Mouse (Mus musculus) thymus, adult 2 months (tissue): Measurements from ENCODE around the gene Gnat1. TPM values are rescaled to one million over a fixed set of nuclear protein-coding genes. Genes with fewer than 3 reads are reported as not detected.

Experiments used
- DNase-seq: peaks from one replicate; pipeline ENCODE4 v3.0.0; 2021
- H3K27ac ChIP-seq: fragments of 200-500 bp; 2 replicates; pipeline ENCODE4 v1.5.1; 2012; ENCODE audit warnings: low read length, control low read depth; ENCODE audit not compliant: control insufficient read depth, insufficient read depth
- H3K27me3 ChIP-seq: fragments of 200-500 bp; 2 replicates; pipeline ENCODE4 v1.6.1; 2012; ENCODE audit warnings: mild to moderate bottlenecking, low read length, moderate library complexity, mixed read lengths; ENCODE audit not compliant: control insufficient read depth, insufficient read depth
- H3K36me3 ChIP-seq: fragments of 200-500 bp; 2 replicates; pipeline ENCODE4 v1.6.1; 2012; ENCODE audit warnings: mild to moderate bottlenecking, low read length, moderate library complexity; ENCODE audit not compliant: control insufficient read depth, insufficient read depth
- H3K4me1 ChIP-seq: fragments of 200-500 bp; replicated peaks from 2 replicates; pipeline ENCODE4 v1.6.1; 2012; ENCODE audit warnings: low read length; ENCODE audit not compliant: control insufficient read depth, insufficient read depth
- H3K4me3 ChIP-seq: fragments of 200-500 bp; 2 replicates; pipeline ENCODE4 v1.5.1; 2012; ENCODE audit warnings: mild to moderate bottlenecking, low read length, control low read depth, moderate library complexity; ENCODE audit not compliant: control insufficient read depth, insufficient read depth
- CTCF ChIP-seq: fragments of 200-500 bp; IDR thresholded peaks from 2 replicates; pipeline ENCODE4 v1.5.1; 2012; ENCODE audit warnings: mild to moderate bottlenecking, control low read depth, low read length, moderate library complexity, borderline replicate concordance; ENCODE audit not compliant: control insufficient read depth, poor library complexity, insufficient read depth; ENCODE audit errors: extremely low read depth
- POLR2A ChIP-seq: fragments of 200-500 bp; IDR thresholded peaks from 2 replicates; pipeline ENCODE4 v1.6.1; 2012; ENCODE audit warnings: mild to moderate bottlenecking, low read length, control low read depth, moderate library complexity; ENCODE audit not compliant: control insufficient read depth, poor library complexity, insufficient read depth; ENCODE audit errors: extremely low read depth
- WGBS: fragments of 180-500 bp; shearing (Covaris S2); methylation state at CpG from one replicate; pipeline ENCODE4 v1.1.7; 2018; 5-methylcytosine and 5-hydroxymethylcytosine counted together
- polyA plus RNA-seq: library from polyadenylated mRNA; depleted of rRNA; stranded (reverse); fragments of >200 nt; gene quantifications from 2 replicates; pipeline ENCODE4 v1.2.3, GENCODE M21; 2012

Gnat1 gene
- polyA plus RNA-seq, 1 experiment, result 0.13 TPM

DNA sequence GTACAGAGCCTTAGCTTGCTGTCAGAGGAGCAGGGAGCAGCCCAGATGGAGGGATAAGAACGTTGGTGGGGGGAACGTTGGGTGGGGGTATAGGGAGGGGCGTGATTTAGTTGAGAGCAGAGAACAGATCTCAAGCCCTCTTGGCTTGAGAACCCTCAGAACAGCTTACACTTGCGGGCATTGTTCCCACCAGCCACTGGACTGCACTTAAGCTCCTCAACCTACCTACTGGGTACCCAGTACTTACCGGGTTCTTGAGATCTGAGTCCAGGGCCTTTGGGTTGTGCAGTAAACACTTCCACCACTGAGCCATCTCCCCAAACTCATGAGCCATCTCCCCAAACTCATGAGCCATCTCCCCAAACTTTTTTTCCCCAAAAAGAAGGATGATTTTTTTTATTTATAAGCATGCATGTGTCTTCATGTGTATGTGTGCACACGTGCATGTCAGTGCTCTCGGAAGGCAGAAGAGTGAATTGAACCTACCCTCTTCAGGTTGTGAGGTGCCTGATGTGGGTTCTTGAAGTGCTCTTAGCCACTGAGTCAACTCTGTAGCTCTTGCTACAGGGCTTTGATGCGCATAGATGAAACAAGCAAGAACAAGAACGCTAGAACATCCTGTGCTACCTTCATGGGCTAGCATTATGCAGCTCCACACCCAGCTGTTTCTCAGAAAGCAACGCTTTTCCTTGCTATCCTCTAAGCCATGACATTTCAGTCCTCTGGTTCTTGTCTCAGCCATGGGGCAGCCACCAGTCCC lies 39.4 kb upstream of the Gnat1 start:
- no peak for DNase-seq
- 44% methylated on average over 10 of the region's 10 CpGs for WGBS
- Histone ChIP-seq H3K4me3 (no peak overlapping the region), H3K36me3 (no peaks in the 10 kb centered on the region), H3K4me1 (peaks cover 27% of the 10 kb centered on the region), H3K27ac (peak overlapping the region; percentile 45; the same call in 1 of the 2 replicates), H3K27me3 (no peaks in the 10 kb centered on the region)
- TF ChIP-seq CTCF (no peak), POLR2A (no peak)

DNA sequence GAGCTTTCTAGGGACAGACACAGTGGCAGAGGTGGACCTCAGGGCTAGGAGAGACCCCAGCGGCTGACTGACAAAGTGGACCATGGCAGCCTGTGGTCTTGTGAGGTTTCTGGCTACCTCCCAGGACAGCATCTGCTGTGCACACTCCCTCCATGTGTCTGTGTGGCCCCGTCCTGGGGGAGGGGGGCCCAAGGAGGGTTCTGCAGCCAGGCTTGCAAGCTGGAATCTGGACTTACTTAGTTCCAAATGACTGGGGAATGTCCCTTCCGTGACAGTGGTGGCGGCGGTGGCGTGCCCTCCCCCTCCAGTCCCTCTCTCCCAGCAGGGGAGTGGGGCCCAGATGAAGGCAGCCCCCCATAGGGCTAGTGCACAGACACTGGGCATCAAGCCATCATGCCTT lies 37.4 kb upstream of the Gnat1 start:
- H3K4me3 ChIP-seq, result no peak overlapping the region
- H3K36me3 ChIP-seq, result no peaks in the 10 kb centered on the region
- H3K27me3 ChIP-seq, result no peaks in the 10 kb centered on the region
- TF ChIP-seq CTCF (no peak), POLR2A (no peak)
- no peak for DNase-seq
- no peak overlapping the region for H3K27ac ChIP-seq
- 95% methylated on average over 6 of the region's 6 CpGs for WGBS
- H3K4me1 ChIP-seq, result peaks cover 15% of the 10 kb centered on the region

DNA sequence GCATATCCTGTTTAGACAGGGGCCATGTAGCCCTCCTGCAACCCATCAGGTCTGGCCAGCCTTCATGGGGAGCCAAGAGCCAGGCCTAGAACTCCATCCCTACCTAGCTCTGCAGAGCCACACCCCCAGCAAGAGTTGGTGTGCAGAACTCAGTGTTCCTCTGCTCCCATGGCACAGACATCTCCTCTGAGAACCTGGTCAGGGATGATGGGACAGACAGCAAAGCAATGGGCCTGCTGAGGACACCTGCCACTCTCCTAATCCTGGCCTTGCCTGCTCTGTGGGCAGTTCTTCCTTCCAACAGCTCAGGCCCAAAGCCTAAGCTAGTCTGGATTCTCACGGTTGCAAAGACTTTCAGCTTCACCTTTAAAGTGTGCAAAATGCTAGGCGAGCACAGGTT lies 36.1 kb upstream of the Gnat1 start:
- no peaks in the 10 kb centered on the region for H3K27me3 ChIP-seq
- no peak for TF ChIP-seq CTCF
- no peak for TF ChIP-seq POLR2A
- no peak overlapping the region for H3K4me3 ChIP-seq
- no peak overlapping the region for H3K27ac ChIP-seq
- H3K4me1 ChIP-seq, result peaks cover 15% of the 10 kb centered on the region
- WGBS, result 89% methylated on average over 2 of the region's 2 CpGs
- DNase-seq, result no peak
- H3K36me3 ChIP-seq, result no peaks in the 10 kb centered on the region

DNA sequence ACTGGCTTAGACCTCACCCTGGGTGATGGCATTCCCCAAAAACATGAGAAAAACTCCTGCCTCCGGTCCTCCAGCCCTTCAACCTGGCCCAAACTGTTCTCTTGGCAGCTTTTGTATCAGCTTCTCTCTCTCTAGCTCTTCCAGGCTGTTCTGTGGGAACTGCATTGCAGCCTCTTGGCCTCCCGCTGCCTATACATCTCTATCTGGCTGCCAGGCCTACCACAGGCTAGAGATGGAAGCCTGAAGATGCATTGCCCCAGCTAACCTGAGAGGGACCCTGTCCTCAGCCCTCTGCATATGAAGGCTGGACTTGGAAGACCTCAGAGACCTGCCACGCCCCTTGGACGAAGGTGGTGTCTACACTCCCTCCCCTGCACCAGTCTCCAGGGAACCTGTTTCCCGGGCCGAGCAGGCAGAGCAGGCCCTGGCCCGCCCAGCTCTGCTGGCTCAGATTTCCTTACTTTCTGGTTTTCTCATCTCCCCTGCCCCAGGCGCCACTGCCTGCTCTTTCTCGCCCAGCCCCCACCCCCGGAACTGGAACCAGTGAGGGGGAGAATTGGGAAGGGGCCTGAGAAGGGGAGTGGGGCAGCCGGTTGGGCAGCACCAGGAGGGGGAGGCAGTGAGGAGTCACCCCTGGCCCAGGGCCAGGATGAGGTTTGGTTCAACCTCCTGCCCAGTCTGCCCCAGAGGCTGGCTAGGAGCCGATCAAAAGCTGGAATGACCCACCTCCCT lies 34.9 kb upstream of the Gnat1 start:
- TF ChIP-seq POLR2A (no peak), CTCF (no peak)
- 65% methylated on average over 12 of the region's 12 CpGs for WGBS
- no peak for DNase-seq
- no peaks in the 10 kb centered on the region for H3K27me3 ChIP-seq
- no peak overlapping the region for H3K27ac ChIP-seq
- H3K36me3 ChIP-seq, result no peaks in the 10 kb centered on the region
- H3K4me3 ChIP-seq, result no peak overlapping the region
- peaks cover 13% of the 10 kb centered on the region for H3K4me1 ChIP-seq

DNA sequence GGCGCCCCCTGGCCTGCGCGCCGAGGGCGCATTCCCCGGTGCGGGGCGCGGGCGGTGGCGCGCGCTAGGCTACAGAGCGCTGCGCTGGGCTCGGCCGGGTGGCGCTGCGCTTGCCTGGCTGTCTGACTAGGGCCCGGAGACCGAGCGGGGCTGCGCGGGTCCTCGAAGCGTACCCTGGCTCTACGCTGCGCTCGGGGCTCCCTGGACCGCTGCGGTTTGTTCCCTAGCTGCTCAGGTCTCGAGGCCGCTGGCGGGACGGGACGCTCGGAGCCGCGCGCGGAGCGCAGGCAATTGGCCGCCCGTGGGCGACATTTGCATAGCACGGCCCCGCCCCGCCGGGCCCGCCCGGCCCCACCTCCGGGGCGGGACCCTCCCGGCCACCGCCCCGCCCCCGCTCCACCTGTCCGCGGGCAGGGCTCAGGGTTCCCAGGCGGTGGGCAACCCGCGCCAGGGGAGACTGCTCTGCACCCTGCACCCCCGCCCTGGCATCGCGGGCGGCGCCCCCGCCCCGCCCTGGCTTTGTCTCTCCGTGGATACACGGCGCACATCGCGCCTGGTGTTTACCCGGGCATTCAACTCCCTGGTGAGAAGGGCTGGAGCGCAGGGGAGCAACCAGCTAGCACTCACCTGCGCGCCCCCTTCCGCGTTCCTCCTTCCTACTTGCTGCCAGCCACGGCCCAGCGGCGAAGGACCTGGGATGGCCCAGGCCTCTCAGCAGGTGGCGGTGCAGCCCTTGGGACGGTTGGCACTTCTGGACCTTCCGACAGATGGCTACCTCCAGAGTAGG lies 30.4 kb upstream of the Gnat1 start, which contains the start of gene Sema3f:
TSS of gene Sema3f (minus strand) at position 779 of the 787 bp plus-strand sequence.
- WGBS, result 2% methylated on average over 86 of the region's 86 CpGs
- Histone ChIP-seq H3K4me1 (peaks cover 28% of the 10 kb centered on the region), H3K4me3 (peak within 1 kb of the TSS; percentile 58), H3K36me3 (no peaks in the 10 kb centered on the region), H3K27ac (no peak within 1 kb of the TSS), H3K27me3 (peaks cover 11% of the 10 kb centered on the region)
- DNase-seq, result peak; percentile 83
- TF ChIP-seq POLR2A, result peak; percentile 46
- TF ChIP-seq CTCF, result peak; percentile 53; the same call in 1 of the 2 replicates

DNA sequence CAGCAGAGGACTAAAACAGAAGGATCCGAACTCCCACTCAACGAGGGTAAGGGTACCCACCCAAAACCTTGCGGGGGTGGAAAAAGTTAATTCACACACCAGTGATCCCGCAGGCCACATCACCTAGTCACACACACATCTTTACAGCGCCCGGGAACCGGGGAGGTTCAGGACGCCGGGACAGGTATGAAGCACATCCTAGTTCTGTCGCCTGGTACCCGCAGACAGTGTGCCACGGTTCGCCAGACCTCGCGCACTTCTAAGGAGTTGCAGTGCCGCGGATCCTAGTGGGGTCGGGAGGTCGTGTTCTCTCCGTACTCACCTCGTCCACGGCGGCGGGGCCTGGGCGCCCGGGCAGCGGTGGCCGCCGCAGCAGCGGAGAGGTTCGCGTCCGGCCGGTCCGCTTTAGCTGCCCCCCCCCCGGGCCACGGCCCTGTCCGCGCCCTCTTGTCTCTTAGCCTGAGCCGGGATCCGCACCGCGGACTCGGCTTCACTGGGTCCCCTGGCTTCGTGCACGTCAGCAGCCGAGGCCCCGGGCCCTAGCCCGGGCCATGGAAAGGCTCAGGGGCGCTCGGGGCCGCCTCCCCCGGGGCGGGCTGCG lies 29.7 kb upstream of the Gnat1 start:
- DNase-seq, result no peak
- H3K4me3 ChIP-seq, result peak overlapping the region; percentile 58
- peaks cover 11% of the 10 kb centered on the region for H3K27me3 ChIP-seq
- no peak overlapping the region for H3K27ac ChIP-seq
- TF ChIP-seq POLR2A, result no peak
- 1% methylated on average over 54 of the region's 55 CpGs for WGBS
- H3K36me3 ChIP-seq, result no peaks in the 10 kb centered on the region
- H3K4me1 ChIP-seq, result peaks cover 28% of the 10 kb centered on the region
